ENCODE assay signal across 14 mouse cellular contexts in the genomic region with DNA sequence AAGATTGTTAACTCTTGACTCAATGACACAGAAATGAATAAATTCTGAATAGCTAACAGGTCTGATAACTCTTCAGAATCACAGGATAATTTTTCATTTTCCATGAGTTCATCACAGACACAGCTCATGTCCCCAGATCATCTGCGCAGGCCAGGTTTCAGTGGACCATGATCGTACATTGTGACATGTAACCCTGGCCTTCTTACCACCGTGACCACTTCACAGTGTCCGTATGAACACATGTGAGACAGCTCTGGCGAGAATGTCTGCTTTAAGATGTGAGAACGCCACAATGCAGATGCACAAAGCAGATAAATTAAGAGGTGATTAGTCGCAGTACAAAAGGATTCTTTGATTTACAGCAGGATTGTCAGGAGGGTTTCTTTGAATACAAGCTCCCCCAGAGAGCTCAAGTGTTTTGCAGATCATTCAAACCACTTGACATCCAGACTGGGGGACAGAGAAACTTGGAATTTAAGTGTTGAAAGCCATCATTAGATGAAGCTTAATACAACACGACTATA. TPM values are rescaled to one million over a fixed set of nuclear protein-coding genes. Genes with fewer than 3 reads are reported as not detected.
DNase-seq lines count a peak whose midpoint lies in the region; TF ChIP-seq lines count a peak whose summit lies in the region.
"Had no signal": no experiment of that assay in that cellular context is flagged by ENCODE, and none has a peak within 500 bp of the region (broad histone marks: within the 10 kb centered on the region; RNA-seq: fewer than 3 reads in every experiment).

No protein-coding gene starts in this region.

- intact Hi-C loops in gastrocnemius, adult 2 months (cut with DNase I): loop anchor here (10.0 kb wide), 1 partner anchor 1245 kb away; no protein-coding TSS in a partner anchor
- intact Hi-C loops in gastrocnemius, postnatal 14 days (cut with DNase I; ENCODE audit: low total_unique reads): loop anchor here (2.0 to 10.0 kb wide), 3 partner anchors 75 to 185 kb away; no protein-coding TSS in a partner anchor

- DNase-seq in cerebellum, adult 9-10 months: peak; percentile 33
- DNase-seq in cerebellum, postnatal 4 days (ENCODE audit: low spot score in 2 of 2): no peak
- DNase-seq in gastrocnemius, adult 2 months: no peak
- no peak for DNase-seq in gastrocnemius, postnatal 14 days
- no peak for DNase-seq in layer of hippocampus, adult 2 months (ENCODE audit: low spot score in 2 of 2)
- DNase-seq in layer of hippocampus, adult 11-12 months (ENCODE audit: low spot score): no peak
- DNase-seq in retina, postnatal 1 day: peak; percentile 27
- no peak for DNase-seq in left cerebral cortex, adult 18-20 months (ENCODE audit: low spot score in 2 of 2)

- peak overlapping the region; percentile 82 for H3K27ac ChIP-seq in gastrocnemius, adult 2 months
- peak overlapping the region; percentile 92 for H3K27ac ChIP-seq in layer of hippocampus, adult 2 months
- H3K27ac ChIP-seq: embryonic facial prominence, embryonic 12.5 days; forebrain, embryonic 12.5 days; hindbrain, embryonic 10.5 days; intestine, embryonic 15.5 days had no signal

- TF ChIP-seq CTCF in gastrocnemius, adult 2 months (IDR thresholded peaks at IDR 0.05): no peak
- no peak for TF ChIP-seq CTCF in layer of hippocampus, adult 2 months (conservative IDR thresholded peaks at IDR 0.05)

- H3K4me3 ChIP-seq in gastrocnemius, adult 2 months: no peak overlapping the region
- H3K4me3 ChIP-seq in layer of hippocampus, adult 2 months: no peak overlapping the region
- H3K4me3 ChIP-seq: embryonic facial prominence, embryonic 12.5 days; forebrain, embryonic 12.5 days; heart, embryonic 12.5 days; hindbrain, embryonic 10.5 days; intestine, embryonic 15.5 days had no signal

RNA-seq across cellular contexts. Expression of a gene that starts 58.5 kb away (rescaled TPM):
- total RNA-seq in gastrocnemius, adult 2 months (2021): 1 to 10 TPM; 1.8 to 3.2 TPM
- 1 to 10 TPM; 2.3 to 3.2 TPM for total RNA-seq in gastrocnemius, postnatal 14 days (2021)
- total RNA-seq in layer of hippocampus, adult 2 months (2021): 100 to 1,000 TPM; 381 TPM
- 100 to 1,000 TPM; 460 to 461 TPM for total RNA-seq in left cerebral cortex, adult 18-20 months (2021)
- total RNA-seq: MEL had no signal

Comparison
In these comparisons a context has a peak if more than half of its experiments do, and no peak if none do; other contexts are left out.
1. DNase-seq: peak in cerebellum, adult 9-10 months (single experiment) and retina, postnatal 1 day (single experiment); none in cerebellum, postnatal 4 days (0 of 2), gastrocnemius, adult 2 months (single experiment), gastrocnemius, postnatal 14 days (single experiment), layer of hippocampus, adult 2 months (0 of 2), layer of hippocampus, adult 11-12 months (single experiment) and left cerebral cortex, adult 18-20 months (0 of 2).
2. RNA of a gene that starts 58.5 kb away (total RNA-seq): 460 to 461 TPM in left cerebral cortex, adult 18-20 months and 381 TPM in layer of hippocampus, adult 2 months; 2.3 to 3.2 TPM in gastrocnemius, postnatal 14 days and 1.8 to 3.2 TPM in gastrocnemius, adult 2 months; every median in the first group is over 10 times any median in the second.